Mouse (Mus musculus): Measurements from ENCODE around the gene Dvl2. TPM values are rescaled to one million over a fixed set of nuclear protein-coding genes. Genes with fewer than 3 reads are reported as not detected.

Dvl2 gene
- total RNA-seq, 2 experiments from 2014 or later, result 3.5 to 4.3 TPM

Small RNA genes within 50 kb of the gene (microRNA-seq; reads per million reads assigned to microRNA genes)
- not detected for gene Gm44349
- gene Mir324, result 790 reads per million, percentile 81 among the genes with 10 or more reads in this experiment

Other genes with a start within 250 kb of the Dvl2 start
- gene Polr2a, start 242.0 kb upstream of the Dvl2 start, total RNA-seq (2021), result 10 to 100 TPM; 33.0 to 33.9 TPM
- gene Slc35g3, start 238.6 kb upstream of the Dvl2 start, total RNA-seq (2021), result not detected
- 10 to 100 TPM; 37.1 to 37.5 TPM for gene Zbtb4, start 234.7 kb upstream of the Dvl2 start, total RNA-seq (2021)
- 10 to 100 TPM; 30.6 to 31.2 TPM for gene Chrnb1, start 204.7 kb upstream of the Dvl2 start, total RNA-seq (2021)
- gene Fgf11, start 198.7 kb upstream of the Dvl2 start, total RNA-seq (2021), result 1 to 10 TPM; 3.5 to 4.0 TPM
- gene Tmem102, start 195.0 kb upstream of the Dvl2 start, total RNA-seq (2021), result under 1 TPM; 0.14 to 0.18 TPM
- not detected for gene Gm39566, start 185.3 kb upstream of the Dvl2 start, total RNA-seq (2021)
- not detected for gene Spem2, start 182.1 kb upstream of the Dvl2 start, total RNA-seq (2021)
- gene Spem1, start 178.4 kb upstream of the Dvl2 start, total RNA-seq (2021), result not detected
- 1 to 10 TPM; 1.9 to 2.9 TPM for gene Nlgn2, start 162.8 kb upstream of the Dvl2 start, total RNA-seq (2021)
- gene Tmem256, start 162.1 kb upstream of the Dvl2 start, total RNA-seq (2021), result 100 to 1,000 TPM; 141 to 164 TPM
- 10 to 100 TPM; 10.1 to 12.7 TPM for gene Plscr3, start 154.2 kb upstream of the Dvl2 start, total RNA-seq (2021)
- under 1 TPM in 1 of 2 experiments, not detected in 1; 0.07 TPM for gene Tnk1, start 141.9 kb upstream of the Dvl2 start, total RNA-seq (2021)
- not detected for gene Tmem95, start 122.6 kb upstream of the Dvl2 start, total RNA-seq (2021)
- gene Kctd11, start 119.2 kb upstream of the Dvl2 start, total RNA-seq (2021), result 1 to 10 TPM; 1.3 to 1.5 TPM
- under 1 TPM; 0.21 to 0.30 TPM for gene Acap1, start 105.1 kb upstream of the Dvl2 start, total RNA-seq (2021)
- under 1 TPM; 0.24 to 0.25 TPM for gene 2810408A11Rik, start 99.6 kb upstream of the Dvl2 start, total RNA-seq (2021)
- gene Neurl4, start 99.5 kb upstream of the Dvl2 start, total RNA-seq (2021), result 10 to 100 TPM; 25.9 to 27.4 TPM
- 10 to 100 TPM; 50.8 to 55.8 TPM for gene Gps2, start 86.7 kb upstream of the Dvl2 start, total RNA-seq (2021)
- gene Eif5a, start 78.6 kb upstream of the Dvl2 start, total RNA-seq (2021), result 100 to 1,000 TPM; 408 to 425 TPM
- gene Ybx2, start 64.8 kb upstream of the Dvl2 start, total RNA-seq (2021), result 10 to 100 TPM in 1 of 2 experiments, 1 to 10 TPM in 1; 9.3 to 11.4 TPM
- 100 to 1,000 TPM; 424 to 439 TPM for gene Slc2a4, start 52.4 kb upstream of the Dvl2 start, total RNA-seq (2021)
- gene Cldn7, start 35.8 kb upstream of the Dvl2 start, total RNA-seq (2021), result not detected
- 100 to 1,000 TPM; 222 to 237 TPM for gene Ctdnep1, start 19.4 kb upstream of the Dvl2 start, total RNA-seq (2021)
- 10 to 100 TPM; 35.1 to 35.3 TPM for gene Elp5, start 18.1 kb upstream of the Dvl2 start, total RNA-seq (2021)
- 100 to 1,000 TPM; 211 to 222 TPM for gene Gabarap, start 9.5 kb upstream of the Dvl2 start, total RNA-seq (2021)
- 10 to 100 TPM; 18.0 to 19.2 TPM for gene Phf23, start 4.8 kb upstream of the Dvl2 start, total RNA-seq (2021)
- 100 to 1,000 TPM; 319 to 378 TPM for gene Acadvl, start 14.8 kb downstream of the Dvl2 start, total RNA-seq (2021)
- 1 to 10 TPM; 3.4 to 5.3 TPM for gene Dlg4, start 16.3 kb downstream of the Dvl2 start, total RNA-seq (2021)
- gene Asgr1, start 53.5 kb downstream of the Dvl2 start, total RNA-seq (2021), result not detected
- under 1 TPM in 1 of 2 experiments, not detected in 1; 0.47 TPM for gene Asgr2, start 92.0 kb downstream of the Dvl2 start, total RNA-seq (2021)
- gene Mgl2, start 129.7 kb downstream of the Dvl2 start, total RNA-seq (2021), result 1 to 10 TPM in 1 of 2 experiments, under 1 TPM in 1; 0.87 to 2.0 TPM
- gene Clec10a, start 155.6 kb downstream of the Dvl2 start, total RNA-seq (2021), result 1 to 10 TPM; 3.2 to 3.3 TPM
- under 1 TPM in 1 of 2 experiments, not detected in 1; 0.50 TPM for gene Slc16a11, start 212.2 kb downstream of the Dvl2 start, total RNA-seq (2021)
- gene Slc16a13, start 220.5 kb downstream of the Dvl2 start, total RNA-seq (2021), result under 1 TPM; 0.14 to 0.50 TPM
- 1 to 10 TPM in 1 of 2 experiments, under 1 TPM in 1; 0.82 to 5.1 TPM for gene Bcl6b, start 229.2 kb downstream of the Dvl2 start, total RNA-seq (2021)
- 10 to 100 TPM; 30.3 to 30.7 TPM for gene 0610010K14Rik, start 237.3 kb downstream of the Dvl2 start, total RNA-seq (2021)
- gene Gm21988, start 239.2 kb downstream of the Dvl2 start, total RNA-seq (2021), result 1 to 10 TPM; 3.2 to 3.3 TPM
- gene Rnasek, start 239.2 kb downstream of the Dvl2 start, total RNA-seq (2021), result 100 to 1,000 TPM; 120 to 133 TPM